Mouse (Mus musculus): Measurements from ENCODE around the gene Rps6ka1.

DNA sequence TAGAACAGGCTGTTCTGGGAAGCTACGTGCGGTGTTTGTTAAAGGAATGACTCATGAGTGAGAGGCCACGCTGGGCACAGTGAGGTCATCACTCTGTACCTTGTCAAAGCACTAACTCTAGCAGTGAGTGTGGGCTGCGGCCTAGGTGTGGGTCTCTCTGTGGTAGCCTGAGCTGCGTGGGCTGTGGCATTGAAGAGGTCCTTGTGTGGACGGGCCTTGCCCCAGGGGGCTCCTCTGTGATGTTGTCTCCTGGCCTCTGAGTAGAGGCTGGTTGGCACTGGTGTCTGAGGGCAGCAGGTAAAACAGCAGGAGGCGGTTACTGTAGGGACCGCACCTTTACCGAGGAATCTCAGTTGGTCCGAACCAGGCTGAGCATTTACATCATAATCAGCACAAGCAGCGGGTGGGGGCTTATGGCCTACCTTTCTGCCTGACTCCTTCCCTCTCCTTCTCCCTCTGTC lies 9.9 kb upstream of the Rps6ka1 start:
- TF ChIP-seq CTCF (IDR thresholded peaks at IDR 0.05; ENCODE audit: borderline replicate concordance, insufficient read depth, low read length) (no peak), POLR2A (IDR thresholded peaks at IDR 0.05; ENCODE audit: low read depth, low read length) (no peak)
